Mouse (Mus musculus) limb, embryonic 11.5 days (tissue): Measurements from ENCODE around the gene Mag. TPM values are rescaled to one million over a fixed set of nuclear protein-coding genes. Genes with fewer than 3 reads are reported as not detected.
"Not testable (repeated sequence)": the region's sequence is repeated elsewhere in the genome, so short reads cannot be mapped to it uniquely, and the experiment has no call there.

Experiments
- ATAC-seq: fragments of 200-750 bp; cut with Nextera tagmentation; 2 replicates; pipeline ENCODE4 v1.8.0; 2017; ENCODE audit warnings: low read depth; ENCODE audit not compliant: insufficient number of reproducible peaks, low FRiP score, low TSS enrichment
- DNase-seq: peaks from one replicate; pipeline ENCODE4 v3.0.0-alpha.2; 2015; ENCODE audit warnings: low spot score
- H3K27ac ChIP-seq: fragments of 300-500 bp; sonication (generic); replicated peaks from 2 replicates; pipeline ENCODE4 v1.5.1; 2014; ENCODE audit warnings: low read depth, mild to moderate bottlenecking, low read length
- H3K27me3 ChIP-seq: fragments of 300-500 bp; sonication (generic); 2 replicates; pipeline ENCODE4 v1.6.1; 2014; ENCODE audit warnings: mild to moderate bottlenecking, low read length, mixed read lengths; ENCODE audit not compliant: control insufficient read depth, insufficient read depth
- H3K36me3 ChIP-seq: fragments of 300-500 bp; sonication (generic); 2 replicates; pipeline ENCODE4 v1.6.1; 2014; ENCODE audit warnings: mild to moderate bottlenecking, low read length, moderate library complexity, mixed read lengths; ENCODE audit not compliant: control insufficient read depth, insufficient read depth
- H3K4me1 ChIP-seq: fragments of 300-500 bp; sonication (generic); 2 replicates; pipeline ENCODE4 v1.6.1; 2014; ENCODE audit warnings: low read length, mixed read lengths; ENCODE audit not compliant: control insufficient read depth, insufficient read depth
- H3K4me2 ChIP-seq: fragments of 300-500 bp; sonication (generic); 2 replicates; pipeline ENCODE4 v1.6.1; 2014; ENCODE audit warnings: low read depth, mild to moderate bottlenecking, moderate library complexity; ENCODE audit not compliant: severe bottlenecking
- H3K4me3 ChIP-seq: fragments of 300-500 bp; sonication (generic); 2 replicates; pipeline ENCODE4 v1.5.1; 2014; ENCODE audit warnings: low read depth, low read length
- H3K9ac ChIP-seq: fragments of 300-500 bp; sonication (generic); 2 replicates; pipeline ENCODE4 v1.6.1; 2014; ENCODE audit warnings: mild to moderate bottlenecking, low read length
- H3K9me3 ChIP-seq: fragments of 300-500 bp; sonication (generic); 2 replicates; pipeline ENCODE4 v1.6.1; 2016; ENCODE audit warnings: low read length; ENCODE audit not compliant: control insufficient read depth
- WGBS: fragments of 180-500 bp; shearing (Covaris S2); extraction: QIAGEN DNeasy Blood & Tissue Kit; methylation state at CpG from one replicate; pipeline ENCODE4 v1.1.7; 2014; 5-methylcytosine and 5-hydroxymethylcytosine counted together
- polyA plus RNA-seq: library from polyadenylated mRNA; unstranded; fragments of >200 nt; fragmentation: Nextera tagmentation; extraction: Ambion mirVana; gene quantifications from 2 replicates; pipeline ENCODE4 v1.2.1, GENCODE M21; 2014

Mag gene
- polyA plus RNA-seq, 1 experiment from 2014 or later, result 0.21 TPM

DNA sequence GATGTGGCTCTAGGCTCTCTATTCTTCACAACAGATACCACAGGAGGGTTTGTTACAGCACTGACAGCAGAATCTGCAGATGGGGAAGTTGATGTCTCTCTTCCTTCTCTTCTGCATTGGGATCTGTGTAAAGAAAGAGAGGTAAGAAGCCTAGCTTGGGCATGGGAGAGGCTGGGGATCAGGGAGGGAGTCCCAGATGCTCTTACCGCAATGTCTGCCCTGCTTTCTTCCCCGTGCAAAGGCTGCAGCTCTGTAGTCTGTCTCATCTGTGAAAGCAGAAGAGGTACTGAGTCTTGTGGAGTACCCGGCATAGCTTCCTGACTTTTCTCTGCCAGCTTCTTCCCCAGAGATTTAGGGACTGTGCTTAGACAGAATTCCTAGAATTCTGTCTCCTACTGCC, 7.8 kb upstream of the Mag start:
- ATAC-seq, DNase-seq, H3K9ac ChIP-seq, H3K9me3 ChIP-seq, H3K27ac ChIP-seq, H3K4me2 ChIP-seq, H3K36me3 ChIP-seq, H3K4me3 ChIP-seq, H3K27me3 ChIP-seq, H3K4me1 ChIP-seq: not testable (repeated sequence)
- WGBS, result 44% methylated on average over 3 of the region's 3 CpGs

DNA sequence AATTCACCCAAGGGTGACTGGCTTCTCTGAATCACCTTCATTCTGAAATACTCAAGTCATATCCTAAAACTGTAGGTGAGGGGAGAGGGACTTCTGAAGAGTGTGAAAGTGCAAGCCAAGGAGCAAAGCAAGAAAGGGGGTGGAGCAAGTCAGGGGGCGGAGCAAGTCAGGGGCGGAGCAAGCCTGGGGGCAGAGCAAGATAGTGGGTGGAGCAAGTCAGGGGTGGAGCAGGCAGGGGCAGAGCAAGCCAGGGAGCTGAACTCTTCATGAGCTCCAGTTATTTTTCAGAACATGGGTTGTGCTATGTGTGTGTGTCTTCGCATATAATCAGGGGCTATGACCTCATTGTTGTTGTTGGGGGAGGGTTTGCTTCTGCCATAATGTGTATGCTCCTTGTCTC, 5.5 kb upstream of the Mag start:
- Histone ChIP-seq H3K27me3 (no peaks in the 10 kb centered on the region), H3K27ac (no peak overlapping the region), H3K4me3 (no peak overlapping the region), H3K4me1 (no peaks in the 10 kb centered on the region), H3K9ac (no peak overlapping the region), H3K9me3 (no peaks in the 10 kb centered on the region), H3K36me3 (no peaks in the 10 kb centered on the region), H3K4me2 (no peak overlapping the region)
- ATAC-seq (no peak), DNase-seq (no peak)
- 51% methylated on average over 3 of the region's 3 CpGs for WGBS

DNA sequence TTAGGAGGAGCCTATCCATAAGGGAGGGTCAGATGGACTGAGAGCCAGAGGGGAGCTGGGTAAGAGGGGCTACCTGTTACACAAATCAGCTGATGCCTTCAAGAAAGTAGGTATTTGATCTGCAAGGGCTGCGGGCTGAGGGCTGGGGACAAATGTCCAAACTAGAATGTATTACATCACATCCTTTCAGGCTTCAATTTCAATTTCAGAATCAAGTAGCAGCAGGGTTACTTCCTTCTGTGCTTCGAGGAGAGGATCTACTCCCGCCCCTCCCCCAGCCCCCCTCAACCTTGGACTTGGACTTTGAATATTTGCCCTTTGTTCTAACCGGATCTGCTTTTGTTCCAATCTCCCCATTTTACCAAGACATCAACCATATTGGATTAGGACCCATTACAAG, 2.5 kb upstream of the Mag start:
- Histone ChIP-seq H3K4me3 (no peak overlapping the region), H3K9ac (no peak overlapping the region), H3K4me2 (no peak overlapping the region), H3K36me3 (no peaks in the 10 kb centered on the region), H3K9me3 (no peaks in the 10 kb centered on the region), H3K27me3 (no peaks in the 10 kb centered on the region), H3K27ac (no peak overlapping the region), H3K4me1 (no peaks in the 10 kb centered on the region)
- WGBS, result 61% methylated on average over 4 of the region's 4 CpGs
- ATAC-seq (no peak), DNase-seq (no peak)

DNA sequence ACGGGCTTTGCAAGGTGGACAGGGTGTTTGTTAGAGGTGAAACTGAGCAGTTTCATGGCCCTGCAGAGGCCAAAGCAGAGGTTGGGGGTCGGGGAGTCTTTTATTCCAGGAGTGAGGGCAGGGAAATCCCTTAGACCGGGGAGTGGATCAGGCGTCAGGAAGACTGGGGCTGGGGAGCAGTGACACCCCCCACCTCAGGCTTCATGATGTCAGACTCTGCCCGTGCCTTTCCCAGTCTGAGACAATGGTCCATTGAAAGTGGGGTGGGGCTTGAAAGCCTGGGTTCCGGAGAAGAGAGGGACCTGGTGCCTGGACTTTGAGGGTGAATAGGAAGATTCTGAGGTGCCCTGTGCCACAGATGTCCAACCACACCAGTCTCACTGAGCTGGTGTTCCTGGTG, 2.0 kb upstream of the Mag start:
- 48% methylated on average over 6 of the region's 6 CpGs for WGBS
- H3K4me2 ChIP-seq, result no peak overlapping the region
- no peak overlapping the region for H3K9ac ChIP-seq
- no peaks in the 10 kb centered on the region for H3K36me3 ChIP-seq
- H3K4me3 ChIP-seq, result no peak overlapping the region
- no peaks in the 10 kb centered on the region for H3K9me3 ChIP-seq
- DNase-seq (no peak), ATAC-seq (no peak)
- no peak overlapping the region for H3K27ac ChIP-seq
- no peaks in the 10 kb centered on the region for H3K4me1 ChIP-seq
- no peaks in the 10 kb centered on the region for H3K27me3 ChIP-seq

GRCm38 (mm10) chr7:30909773-30910172, 4.9 kb downstream of the Mag start:
- H3K9ac ChIP-seq, result no peak overlapping the region
- no peak overlapping the region for H3K4me2 ChIP-seq
- 0 out of 2 replicates have a peak, but pooled peaks cover 3% of the 10 kb centered on the region for H3K4me1 ChIP-seq
- H3K27me3 ChIP-seq, result no peaks in the 10 kb centered on the region
- H3K36me3 ChIP-seq, result no peaks in the 10 kb centered on the region
- H3K27ac ChIP-seq, result no peak overlapping the region
- DNase-seq, result no peak
- no peaks in the 10 kb centered on the region for H3K9me3 ChIP-seq
- no peak overlapping the region for H3K4me3 ChIP-seq
- no peak for ATAC-seq
- 74% methylated on average over 6 of the region's 6 CpGs for WGBS

GRCm38 (mm10) chr7:30908992-30909431, 5.7 kb downstream of the Mag start:
- peak overlapping the region; percentile 47 for H3K4me2 ChIP-seq
- H3K27me3 ChIP-seq, result no peaks in the 10 kb centered on the region
- 0 out of 2 replicates have a peak, but pooled peaks cover 3% of the 10 kb centered on the region for H3K4me1 ChIP-seq
- no peaks in the 10 kb centered on the region for H3K36me3 ChIP-seq
- no peaks in the 10 kb centered on the region for H3K9me3 ChIP-seq
- no peak for DNase-seq
- 30% methylated on average over 17 of the region's 17 CpGs for WGBS
- no peak overlapping the region for H3K4me3 ChIP-seq
- H3K9ac ChIP-seq, result no peak overlapping the region
- H3K27ac ChIP-seq, result no peak overlapping the region
- ATAC-seq, result peak; percentile 33; the same call in 1 of the 2 replicates

DNA sequence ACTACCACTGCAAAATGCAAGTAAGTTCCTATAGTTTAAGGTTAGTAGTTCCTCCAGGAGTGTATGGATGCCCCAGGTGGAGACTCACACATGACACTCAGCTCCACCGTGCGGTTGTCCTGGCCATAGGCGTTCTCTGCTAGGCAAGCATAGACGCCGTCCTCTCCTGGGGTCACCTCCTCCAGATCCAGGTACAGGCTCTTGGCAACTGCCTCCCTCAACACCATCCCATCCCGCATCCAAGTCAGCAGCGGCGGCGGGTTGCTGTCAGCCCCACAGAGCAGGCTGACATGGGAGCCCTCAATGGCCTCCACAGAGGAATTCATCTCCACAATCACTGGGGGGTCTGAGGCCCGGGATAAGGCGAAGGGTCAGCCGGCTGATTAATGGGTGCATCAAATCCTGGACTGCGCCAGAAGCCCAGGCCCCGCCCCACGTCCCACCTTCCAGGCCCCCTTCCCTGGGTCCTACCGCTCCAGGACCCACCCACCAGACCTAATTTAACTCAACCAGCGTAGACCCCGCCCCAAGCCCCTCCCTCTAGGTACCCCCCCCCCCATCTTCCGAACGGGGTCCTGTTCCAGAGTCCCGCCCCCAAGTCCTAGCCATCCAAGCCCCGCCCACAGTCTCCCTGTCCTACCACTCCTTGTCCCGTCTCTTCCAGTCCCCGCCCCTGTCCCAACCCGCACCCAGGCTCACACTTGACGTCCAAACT, 6.2 kb downstream of the Mag start:
- DNase-seq, result peak; percentile 76
- no peaks in the 10 kb centered on the region for H3K36me3 ChIP-seq
- 0 out of 2 replicates have a peak, but pooled peaks cover 3% of the 10 kb centered on the region for H3K4me1 ChIP-seq
- H3K4me2 ChIP-seq, result peak overlapping the region; percentile 47
- no peaks in the 10 kb centered on the region for H3K27me3 ChIP-seq
- H3K4me3 ChIP-seq, result peak overlapping the region; percentile 23
- ATAC-seq, result peak; percentile 79
- no peak overlapping the region for H3K9ac ChIP-seq
- H3K27ac ChIP-seq, result no peak overlapping the region
- 3% methylated on average over 24 of the region's 26 CpGs for WGBS
- no peaks in the 10 kb centered on the region for H3K9me3 ChIP-seq

GRCm38 (mm10) chr7:30904042-30904441, 10.6 kb downstream of the Mag start:
- H3K4me2 ChIP-seq, result no peak overlapping the region
- H3K4me3 ChIP-seq, result no peak overlapping the region
- H3K9me3 ChIP-seq, result no peaks in the 10 kb centered on the region
- no peaks in the 10 kb centered on the region for H3K27me3 ChIP-seq
- no peak overlapping the region for H3K27ac ChIP-seq
- H3K4me1 ChIP-seq, result 0 out of 2 replicates have a peak, but pooled peaks cover 3% of the 10 kb centered on the region
- no peaks in the 10 kb centered on the region for H3K36me3 ChIP-seq
- ATAC-seq (no peak), DNase-seq (no peak)
- 54% methylated on average over 4 of the region's 4 CpGs for WGBS
- H3K9ac ChIP-seq, result no peak overlapping the region

GRCm38 (mm10) chr7:30895217-30895616, 19.5 kb downstream of the Mag start:
- DNase-seq (no peak), ATAC-seq (no peak)
- Histone ChIP-seq H3K9me3 (no peaks in the 10 kb centered on the region), H3K4me3 (no peak overlapping the region), H3K4me2 (no peak overlapping the region), H3K27ac (no peak overlapping the region), H3K36me3 (no peaks in the 10 kb centered on the region), H3K4me1 (no peaks in the 10 kb centered on the region), H3K9ac (no peak overlapping the region), H3K27me3 (no peaks in the 10 kb centered on the region)
- 88% methylated on average over 3 of the region's 3 CpGs for WGBS
